Mouse (Mus musculus): Measurements from ENCODE around the gene Mettl8. TPM values are rescaled to one million over a fixed set of nuclear protein-coding genes. Genes with fewer than 3 reads are reported as not detected.

The Mettl8 gene
- total and polyA plus RNA-seq, 3 experiments, result 20.0 to 21.7 TPM; not detected in 1

- TF ChIP-seq USF2 (IDR thresholded peaks at IDR 0.05; ENCODE audit: borderline replicate concordance in 1 of 2, insufficient read depth in 1 of 2, low read depth in 1 of 2, low read length in 2 of 2), result no peak
- no peak for TF ChIP-seq TAL1 (IDR thresholded peaks at IDR 0.05; ENCODE audit: low read length)
- TF ChIP-seq E2F4 (IDR thresholded peaks at IDR 0.05; ENCODE audit: borderline replicate concordance, low read depth, low read length), result no peak
- no peak for TF ChIP-seq CHD2 (IDR thresholded peaks at IDR 0.05; ENCODE audit: low read length)
These were observed 892 bp upstream of the Mettl8 start (continued) for GRCm38 (mm10) chr2:71056115-71056835.

GRCm38 (mm10) chr2:71054716-71055115 is 667 bp downstream of the Mettl8 start:
- peak overlapping the region; percentile 99 for H3K9ac ChIP-seq (ENCODE audit: control insufficient read depth, low read depth, low read length, poor library complexity, severe bottlenecking)
- H3K79me2 ChIP-seq (ENCODE audit: control insufficient read depth, insufficient read depth, low read length, poor library complexity), result peaks cover 39% of the 10 kb centered on the region
- H3K36me3 ChIP-seq (ENCODE audit: control insufficient read depth in 1 of 2, insufficient read depth in 2 of 2, low read length in 2 of 2), result peaks cover 0 to 8% of the 10 kb centered on the region in 2 experiments; a peak in 2 of 4 replicates
- peak overlapping the region; percentile 86 to 100 for H3K4me3 ChIP-seq (ENCODE audit: control insufficient read depth in 1 of 2, insufficient read depth in 1 of 2, low read depth in 2 of 2, low read length in 2 of 2)
- no peaks in the 10 kb centered on the region for H3K9me3 ChIP-seq (replicated peaks; ENCODE audit: insufficient read depth, low read length)
- H3K4me1 ChIP-seq (ENCODE audit: control insufficient read depth in 1 of 2, insufficient read depth in 2 of 2, low read length in 2 of 2), result peaks cover 0 to 9% of the 10 kb centered on the region in 2 experiments; a peak in 2 of 4 replicates
- H3K27ac ChIP-seq (ENCODE audit: control insufficient read depth, low read depth, low read length), result peak overlapping the region; percentile 35
- no peak for TF ChIP-seq POLR2AphosphoS2 (IDR thresholded peaks at IDR 0.05; ENCODE audit: low read length)
- no peak for TF ChIP-seq NRF1 (IDR thresholded peaks at IDR 0.05; ENCODE audit: insufficient read depth, low read depth, low read length, poor library complexity, severe bottlenecking)
- TF ChIP-seq UBTF (IDR thresholded peaks at IDR 0.05; ENCODE audit: borderline replicate concordance, insufficient read depth, low read depth, low read length), result no peak
- no peak for TF ChIP-seq CHD2 (IDR thresholded peaks at IDR 0.05; ENCODE audit: low read length)
- no peak for TF ChIP-seq ZC3H11A (IDR thresholded peaks at IDR 0.05; ENCODE audit: low read depth, low read length)
- TF ChIP-seq USF1 (IDR thresholded peaks at IDR 0.05; ENCODE audit: low read depth, low read length), result no peak
- no peak for TF ChIP-seq RAD21 (IDR thresholded peaks at IDR 0.05; ENCODE audit: low read depth, low read length)
- no peak for TF ChIP-seq POLR2AphosphoS5 (IDR thresholded peaks at IDR 0.05; ENCODE audit: borderline replicate concordance, low read depth, low read length)
- no peak for TF ChIP-seq BHLHE40 (IDR thresholded peaks at IDR 0.05; ENCODE audit: borderline replicate concordance, low read depth, low read length)
- no peak for TF ChIP-seq JUND (IDR thresholded peaks at IDR 0.05; ENCODE audit: low read depth, low read length)
- no peak for TF ChIP-seq GABPA (IDR thresholded peaks at IDR 0.05; ENCODE audit: low read depth, low read length)
- no peaks in the 10 kb centered on the region for H3K27me3 ChIP-seq (ENCODE audit: control insufficient read depth in 1 of 2, insufficient read depth in 2 of 2, low read length in 2 of 2)
- DNase-seq (ENCODE audit: low read depth, low spot score), result peak; percentile 59

GRCm38 (mm10) chr2:71050511-71050910 is 4.9 kb downstream of the Mettl8 start:
- peaks cover 0 to 7% of the 10 kb centered on the region in 2 experiments; a peak in 3 of 4 replicates for H3K4me1 ChIP-seq (ENCODE audit: control insufficient read depth in 1 of 2, insufficient read depth in 2 of 2, low read length in 2 of 2)
- no peaks in the 10 kb centered on the region for H3K9me3 ChIP-seq (replicated peaks; ENCODE audit: insufficient read depth, low read length)
- no peak for DNase-seq (ENCODE audit: low read depth, low spot score)
- peaks cover 0 to 4% of the 10 kb centered on the region in 2 experiments; a peak in 3 of 4 replicates for H3K36me3 ChIP-seq (ENCODE audit: control insufficient read depth in 1 of 2, insufficient read depth in 2 of 2, low read length in 2 of 2)
- peaks cover 33% of the 10 kb centered on the region for H3K79me2 ChIP-seq (ENCODE audit: control insufficient read depth, insufficient read depth, low read length, poor library complexity)
- H3K27me3 ChIP-seq (ENCODE audit: control insufficient read depth in 1 of 2, insufficient read depth in 2 of 2, low read length in 2 of 2), result no peaks in the 10 kb centered on the region
- H3K4me3 ChIP-seq (ENCODE audit: control insufficient read depth in 1 of 2, insufficient read depth in 1 of 2, low read depth in 2 of 2, low read length in 2 of 2), result no peak overlapping the region
- no peak overlapping the region for H3K9ac ChIP-seq (ENCODE audit: control insufficient read depth, low read depth, low read length, poor library complexity, severe bottlenecking)
- TF ChIP-seq CHD2 (IDR thresholded peaks at IDR 0.05; ENCODE audit: low read length) (no peak), E2F4 (IDR thresholded peaks at IDR 0.05; ENCODE audit: borderline replicate concordance, low read depth, low read length) (no peak), ETS1 (IDR thresholded peaks at IDR 0.05; ENCODE audit: low read depth, low read length) (no peak), MYC (IDR thresholded peaks at IDR 0.05; ENCODE audit: low read depth, low read length) (no peak), ZNF384 (IDR thresholded peaks at IDR 0.05; ENCODE audit: low read depth, low read length) (no peak), MAX (IDR thresholded peaks at IDR 0.05; ENCODE audit: low read length) (no peak), GATA1 (IDR thresholded peaks at IDR 0.05; ENCODE audit: low read depth, low read length) (no peak), NRF1 (IDR thresholded peaks at IDR 0.05; ENCODE audit: insufficient read depth, low read depth, low read length, poor library complexity, severe bottlenecking) (no peak)
- no peak overlapping the region for H3K27ac ChIP-seq (ENCODE audit: control insufficient read depth, low read depth, low read length)
